Mouse (Mus musculus) 3134 (cell line): ENCODE measurements around the gene Arl16.
"Not testable (repeated sequence)": the region's sequence is repeated elsewhere in the genome, so short reads cannot be mapped to it uniquely, and the experiment has no call there.

Experiments
- DNase-seq: peaks from one replicate; pipeline ENCODE4 v3.0.0-alpha.2; 2011; ENCODE audit warnings: low spot score; ENCODE audit not compliant: insufficient read length; ENCODE audit errors: extremely low read depth

Arl16 gene

GRCm38 (mm10) chr11:120467051-120467735 lies at the start of gene Arl16:
TSS of gene Arl16 (minus strand) at chr11:120467607.
- peak; percentile 98 for DNase-seq

- no peak for DNase-seq
Observed at GRCm38 (mm10) chr11:120517147-120517546, 49.7 kb upstream of the Arl16 start.

- DNase-seq = peak; percentile 81
Observed at GRCm38 (mm10) chr11:120515611-120516010, 48.2 kb upstream of the Arl16 start.

GRCm38 (mm10) chr11:120514262-120514661 lies 46.9 kb upstream of the Arl16 start:
- not testable (repeated sequence) for DNase-seq

- DNase-seq = peak; percentile 38
Observed at GRCm38 (mm10) chr11:120512790-120513453, 45.5 kb upstream of the Arl16 start.

- DNase-seq = no peak
Observed at GRCm38 (mm10) chr11:120510375-120511030, 43.1 kb upstream of the Arl16 start.

GRCm38 (mm10) chr11:120509940-120510339 lies 42.5 kb upstream of the Arl16 start:
- no peak for DNase-seq

- DNase-seq = no peak
Observed at GRCm38 (mm10) chr11:120508290-120508870, 41.0 kb upstream of the Arl16 start.

- DNase-seq = no peak
Observed at GRCm38 (mm10) chr11:120507611-120508289, 40.3 kb upstream of the Arl16 start.

- DNase-seq = no peak
Observed at GRCm38 (mm10) chr11:120506899-120507298, 39.5 kb upstream of the Arl16 start.

GRCm38 (mm10) chr11:120505661-120506060 lies 38.3 kb upstream of the Arl16 start:
- DNase-seq = no peak

GRCm38 (mm10) chr11:120501701-120502100 lies 34.3 kb upstream of the Arl16 start:
- no peak for DNase-seq

GRCm38 (mm10) chr11:120501018-120501417 lies 33.6 kb upstream of the Arl16 start:
- DNase-seq = no peak

- no peak for DNase-seq
Observed at GRCm38 (mm10) chr11:120500357-120500756, 33.0 kb upstream of the Arl16 start.

GRCm38 (mm10) chr11:120499894-120500293 lies 32.5 kb upstream of the Arl16 start:
- DNase-seq = no peak

- DNase-seq = no peak
Observed at GRCm38 (mm10) chr11:120498891-120499290, 31.5 kb upstream of the Arl16 start.

GRCm38 (mm10) chr11:120498226-120498625 lies 30.8 kb upstream of the Arl16 start:
- DNase-seq = no peak

GRCm38 (mm10) chr11:120497436-120497835 lies 30.0 kb upstream of the Arl16 start:
- no peak for DNase-seq

GRCm38 (mm10) chr11:120493911-120494310 lies 26.5 kb upstream of the Arl16 start:
- DNase-seq = no peak

- DNase-seq = no peak
Observed at GRCm38 (mm10) chr11:120493351-120493750, 25.9 kb upstream of the Arl16 start.

- no peak for DNase-seq
Observed at GRCm38 (mm10) chr11:120492878-120493203, 25.4 kb upstream of the Arl16 start.
